Mouse (Mus musculus): ENCODE results near the gene Ywhag. TPM values are rescaled to one million over a fixed set of nuclear protein-coding genes. Genes with fewer than 3 reads are reported as not detected.

Gene Ywhag
- total RNA-seq, 2 experiments from 2014 or later, result 88.3 to 124 TPM

Other genes starting within 250 kb of the Ywhag start
- 8.5 and 11.6 TPM in 2 replicates for gene Tmem120a, start 190.2 kb downstream of the Ywhag start, total RNA-seq (2015)
- 8.2 and 19.1 TPM in 2 replicates for gene Tmem120a, start 190.2 kb downstream of the Ywhag start, total RNA-seq (2017)
- not detected in 2 replicates for gene Styxl1, start 156.2 kb downstream of the Ywhag start, total RNA-seq (2015)
- not detected in 2 replicates for gene Styxl1, start 156.2 kb downstream of the Ywhag start, total RNA-seq (2017)
- gene Mdh2, start 156.1 kb downstream of the Ywhag start, total RNA-seq (2015), result 415 and 419 TPM in 2 replicates
- 185 and 192 TPM in 2 replicates for gene Mdh2, start 156.1 kb downstream of the Ywhag start, total RNA-seq (2017)
- not detected in 2 replicates for gene Srrm3, start 127.7 kb downstream of the Ywhag start, total RNA-seq (2015)
- not detected in 2 replicates for gene Srrm3, start 127.7 kb downstream of the Ywhag start, total RNA-seq (2017)
- gene Hspb1, start 46.7 kb downstream of the Ywhag start, total RNA-seq (2015), result not detected in 2 replicates
- not detected in 2 replicates for gene Hspb1, start 46.7 kb downstream of the Ywhag start, total RNA-seq (2017)
- gene Ssc4d, start 39.9 kb upstream of the Ywhag start, total RNA-seq (2015), result 3.3 and 6.8 TPM in 2 replicates
- 2.0 and 2.3 TPM in 2 replicates for gene Ssc4d, start 39.9 kb upstream of the Ywhag start, total RNA-seq (2017)
- gene Zp3, start 45.5 kb upstream of the Ywhag start, total RNA-seq (2015), result 0.10 TPM in 1 of 2 replicates, not detected in the other
- not detected in 2 replicates for gene Zp3, start 45.5 kb upstream of the Ywhag start, total RNA-seq (2017)
- 12.9 and 13.7 TPM in 2 replicates for gene Dtx2, start 60.2 kb upstream of the Ywhag start, total RNA-seq (2015)
- gene Dtx2, start 60.2 kb upstream of the Ywhag start, total RNA-seq (2017), result 4.7 and 5.5 TPM in 2 replicates
- not detected in 2 replicates for gene Upk3b, start 103.9 kb upstream of the Ywhag start, total RNA-seq (2015)
- gene Upk3b, start 103.9 kb upstream of the Ywhag start, total RNA-seq (2017), result not detected in 2 replicates
- gene Upk3bl, start 119.9 kb upstream of the Ywhag start, total RNA-seq (2015), result 0.59 and 1.4 TPM in 2 replicates
- gene Upk3bl, start 119.9 kb upstream of the Ywhag start, total RNA-seq (2017), result 0.17 and 1.0 TPM in 2 replicates
- gene Rasa4, start 149.3 kb upstream of the Ywhag start, total RNA-seq (2015), result 31.4 and 43.2 TPM in 2 replicates
- gene Rasa4, start 149.3 kb upstream of the Ywhag start, total RNA-seq (2017), result 21.5 and 31.9 TPM in 2 replicates
- gene Polr2j, start 182.0 kb upstream of the Ywhag start, total RNA-seq (2015), result 115 and 120 TPM in 2 replicates
- 127 and 153 TPM in 2 replicates for gene Polr2j, start 182.0 kb upstream of the Ywhag start, total RNA-seq (2017)
- 13.2 and 16.5 TPM in 2 replicates for gene Lrwd1, start 201.5 kb upstream of the Ywhag start, total RNA-seq (2015)
- 52.6 and 56.5 TPM in 2 replicates for gene Lrwd1, start 201.5 kb upstream of the Ywhag start, total RNA-seq (2017)
- 15.6 and 18.5 TPM in 2 replicates for gene Alkbh4, start 201.5 kb upstream of the Ywhag start, total RNA-seq (2015)
- 8.4 and 12.9 TPM in 2 replicates for gene Alkbh4, start 201.5 kb upstream of the Ywhag start, total RNA-seq (2017)
- gene Orai2, start 236.1 kb upstream of the Ywhag start, total RNA-seq (2015), result 16.4 and 16.7 TPM in 2 replicates
- gene Orai2, start 236.1 kb upstream of the Ywhag start, total RNA-seq (2017), result 21.2 and 26.9 TPM in 2 replicates